Mouse (Mus musculus) erythroblast, embryonic 14.5 days (primary cell): ENCODE results near the gene Rcan1. TPM values are rescaled to one million over a fixed set of nuclear protein-coding genes. Genes with fewer than 3 reads are reported as not detected.
A peak's percentile ranks its signal among the peaks of the same experiment; 100 is the strongest.

Source experiments
- H3K27me3 ChIP-seq: 2 replicates; pipeline ENCODE4 v1.6.1; 2012; ENCODE audit warnings: inconsistent platforms; ENCODE audit not compliant: control insufficient read depth
- H3K36me3 ChIP-seq: 2 replicates; pipeline ENCODE4 v1.6.1; 2012; ENCODE audit warnings: mild to moderate bottlenecking, inconsistent platforms; ENCODE audit not compliant: control insufficient read depth
- H3K4me1 ChIP-seq: 2 replicates; pipeline ENCODE4 v1.6.1; 2012; ENCODE audit warnings: inconsistent platforms; ENCODE audit not compliant: control insufficient read depth
- H3K4me3 ChIP-seq: replicated peaks from 2 replicates; pipeline ENCODE3; 2012; ENCODE audit warnings: moderate library complexity, mild to moderate bottlenecking, inconsistent platforms
- H3K9me3 ChIP-seq: 2 replicates; pipeline ENCODE4 v1.6.1; 2012; ENCODE audit warnings: low read length, inconsistent platforms, mixed read lengths; ENCODE audit not compliant: control insufficient read depth
- GATA1 ChIP-seq: IDR thresholded peaks from 2 replicates; pipeline ENCODE4 v1.6.1; 2012; ENCODE audit warnings: low read length, inconsistent platforms, mixed read lengths
- TAL1 ChIP-seq: IDR thresholded peaks from 3 replicates; pipeline ENCODE4 v1.6.1; 2012; ENCODE audit warnings: low read length, inconsistent platforms, mixed read lengths
- polyA plus RNA-seq: library from polyadenylated mRNA; stranded (reverse); fragments of >175 nt; gene quantifications from 2 replicates; pipeline ENCODE4 v1.2.3, GENCODE M21; 2012

Rcan1 gene
- polyA plus RNA-seq, 1 experiment: 1.7 TPM

DNA sequence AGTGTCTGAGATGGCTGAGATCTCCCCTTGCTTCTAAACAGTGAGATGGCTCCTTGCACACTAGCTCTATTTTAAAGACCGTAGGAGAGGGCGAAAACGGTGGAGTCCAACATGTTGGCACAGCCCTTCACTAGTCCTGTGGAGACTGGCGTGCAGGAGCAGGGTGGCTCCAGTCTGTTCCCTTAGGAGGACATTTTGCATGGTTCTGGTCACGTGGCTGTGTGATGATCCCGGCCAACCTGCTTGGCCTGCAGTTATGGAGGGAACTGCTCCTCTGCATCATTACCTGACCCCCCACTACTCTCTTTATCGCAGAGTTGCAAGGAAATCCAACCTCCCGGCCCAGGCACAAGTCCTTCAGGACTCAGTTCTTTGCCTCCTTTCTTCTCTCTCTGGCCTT lies 29.9 kb upstream of the Rcan1 start:
- Histone ChIP-seq H3K36me3 (no peaks in the 10 kb centered on the region), H3K4me3 (no peak overlapping the region), H3K4me1 (peaks cover 5% of the 10 kb centered on the region), H3K9me3 (peaks cover 9% of the 10 kb centered on the region; the same call in 1 of the 2 replicates), H3K27me3 (peaks cover 76% of the 10 kb centered on the region)
- TF ChIP-seq GATA1 (no peak), TAL1 (no peak)

DNA sequence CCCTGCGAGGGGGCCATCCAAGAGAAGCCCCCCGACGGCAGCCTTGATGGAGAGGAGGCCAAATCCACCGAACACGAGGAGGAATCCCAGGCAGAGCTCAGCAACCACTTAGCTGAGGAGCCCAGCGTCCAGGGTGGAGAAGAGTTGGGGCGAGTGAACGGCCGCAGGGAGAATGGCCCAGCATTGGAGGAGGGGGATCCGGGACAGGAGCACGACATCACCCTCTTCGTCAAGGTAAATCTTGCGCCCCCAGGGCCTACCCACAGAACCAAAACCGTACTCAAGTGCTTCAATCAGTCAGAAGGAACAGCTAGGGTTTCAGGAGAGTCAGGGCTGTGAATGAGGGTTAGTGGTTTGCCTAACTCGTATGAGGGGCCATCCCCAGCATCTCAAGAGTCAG lies 28.7 kb upstream of the Rcan1 start:
- no peak overlapping the region for H3K4me3 ChIP-seq
- H3K4me1 ChIP-seq: peaks cover 10% of the 10 kb centered on the region
- H3K27me3 ChIP-seq: peaks cover 70% of the 10 kb centered on the region
- no peaks in the 10 kb centered on the region for H3K36me3 ChIP-seq
- peaks cover 9% of the 10 kb centered on the region; the same call in 1 of the 2 replicates for H3K9me3 ChIP-seq
- TF ChIP-seq TAL1 (no peak), GATA1 (no peak)

DNA sequence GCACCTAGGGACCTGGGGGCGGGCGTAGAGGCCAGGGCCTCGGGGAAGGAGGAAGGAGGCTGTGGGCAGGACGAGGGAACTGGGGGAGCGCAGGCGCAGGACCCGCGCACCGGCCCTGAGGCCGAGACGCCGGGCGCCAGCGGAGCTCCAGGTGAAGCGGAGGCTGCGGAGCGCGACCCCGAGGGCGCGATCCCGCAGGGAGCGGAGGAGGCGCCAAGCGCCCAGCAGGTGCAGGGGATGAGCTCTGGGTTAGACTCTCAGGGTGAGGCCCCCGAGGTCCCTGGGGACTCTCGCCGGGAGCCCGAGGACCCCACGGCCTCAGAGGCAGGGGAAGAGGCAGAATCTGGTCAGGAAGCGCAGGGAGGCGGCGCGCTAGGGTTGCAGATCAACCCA lies 27.9 kb upstream of the Rcan1 start:
- peaks cover 9% of the 10 kb centered on the region; the same call in 1 of the 2 replicates for H3K9me3 ChIP-seq
- peaks cover 18% of the 10 kb centered on the region for H3K4me1 ChIP-seq
- no peaks in the 10 kb centered on the region for H3K36me3 ChIP-seq
- TF ChIP-seq GATA1: no peak
- TF ChIP-seq TAL1: no peak
- peaks cover 66% of the 10 kb centered on the region for H3K27me3 ChIP-seq
- H3K4me3 ChIP-seq: peak overlapping the region; percentile 29

DNA sequence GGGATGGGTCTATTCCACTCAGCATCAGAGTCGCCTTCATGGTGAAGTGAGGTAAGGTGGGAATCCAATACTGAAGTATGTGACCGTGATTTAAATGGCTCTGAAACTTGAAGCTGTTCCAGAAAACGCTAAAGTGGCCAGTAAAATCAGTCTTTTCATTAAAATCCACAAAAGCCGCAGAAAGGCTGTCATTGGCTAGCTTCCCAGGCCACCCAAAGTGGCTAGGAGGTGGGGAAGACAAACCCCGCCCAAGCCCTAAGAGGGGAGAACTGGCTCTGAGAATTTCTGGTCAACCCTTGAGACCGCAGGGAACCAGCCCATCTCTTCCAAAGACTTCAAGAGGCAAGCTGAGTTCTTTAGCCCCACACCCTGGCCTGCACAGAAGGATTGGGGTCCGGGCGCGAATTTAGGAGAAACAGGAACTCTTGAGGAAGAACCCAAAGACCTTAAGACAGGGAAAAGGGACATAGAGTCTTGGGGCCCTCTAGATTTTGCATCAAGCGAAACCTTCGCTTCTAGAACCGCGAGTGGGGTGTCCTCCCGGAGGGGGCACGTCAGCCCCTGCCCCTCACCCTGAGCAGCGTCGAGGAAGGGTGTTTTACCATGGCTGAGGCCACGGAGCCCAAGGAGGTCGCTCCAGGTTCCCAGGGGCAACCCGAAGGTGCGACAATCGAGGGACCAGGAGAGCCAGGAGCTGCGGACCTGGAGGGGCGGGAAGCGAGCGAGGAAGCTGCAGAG lies 27.4 kb upstream of the Rcan1 start:
- Histone ChIP-seq H3K27me3 (peaks cover 63% of the 10 kb centered on the region), H3K4me3 (no peak overlapping the region)
- TF ChIP-seq TAL1 (no peak), GATA1 (no peak)

DNA sequence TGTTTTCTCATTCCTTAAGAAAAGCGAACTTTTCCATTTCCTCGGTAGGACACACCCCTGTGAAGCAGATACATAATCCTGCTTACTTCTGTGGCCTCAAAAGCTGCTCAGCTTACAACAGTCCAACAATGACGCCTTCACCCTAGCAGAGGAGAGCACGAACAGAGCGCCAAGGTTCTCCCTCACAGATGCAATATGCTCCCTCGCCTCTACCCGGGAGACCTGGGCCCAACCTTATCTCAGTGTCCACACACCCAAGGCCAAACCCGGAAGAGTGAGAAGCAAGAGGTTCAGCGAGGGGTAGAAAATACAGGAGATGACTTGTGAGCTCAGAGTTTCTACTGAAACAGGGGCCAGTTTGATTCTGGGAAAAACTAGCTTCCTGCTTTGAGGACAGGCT lies 18.7 kb upstream of the Rcan1 start:
- H3K36me3 ChIP-seq: no peaks in the 10 kb centered on the region
- H3K27me3 ChIP-seq: peaks cover 1% of the 10 kb centered on the region
- H3K4me1 ChIP-seq: peaks cover 70% of the 10 kb centered on the region
- no peaks in the 10 kb centered on the region for H3K9me3 ChIP-seq
- peak overlapping the region; percentile 25 for H3K4me3 ChIP-seq
- no peak for TF ChIP-seq TAL1
- TF ChIP-seq GATA1: no peak

More for the DNA sequence above, 27.4 kb upstream of the Rcan1 start:
- H3K36me3 ChIP-seq: no peaks in the 10 kb centered on the region
- peaks cover 23% of the 10 kb centered on the region for H3K4me1 ChIP-seq
- peaks cover 9% of the 10 kb centered on the region; the same call in 1 of the 2 replicates for H3K9me3 ChIP-seq

DNA sequence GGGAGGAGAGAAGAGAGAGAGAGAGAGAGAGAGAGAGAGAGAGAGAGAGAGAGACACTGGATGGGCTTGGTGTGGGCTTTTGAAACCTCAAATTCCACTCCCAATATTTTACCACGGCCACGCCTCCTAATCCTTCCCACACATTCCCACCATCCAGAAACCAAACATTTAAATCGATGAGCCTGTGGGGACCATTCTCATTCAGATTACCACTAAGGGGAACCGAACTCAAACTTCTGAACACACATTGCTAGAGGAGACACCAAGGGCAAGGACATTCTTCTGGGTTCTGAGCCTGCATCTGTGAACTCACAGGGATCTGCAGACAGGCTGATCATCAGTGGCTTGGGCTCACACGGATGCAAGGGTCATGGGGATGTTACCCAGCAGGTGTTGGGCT lies 17.8 kb upstream of the Rcan1 start:
- Histone ChIP-seq H3K4me1 (peaks cover 61% of the 10 kb centered on the region), H3K36me3 (no peaks in the 10 kb centered on the region), H3K27me3 (peaks cover 10% of the 10 kb centered on the region), H3K9me3 (no peaks in the 10 kb centered on the region), H3K4me3 (no peak overlapping the region)
- TF ChIP-seq TAL1 (no peak), GATA1 (no peak)

DNA sequence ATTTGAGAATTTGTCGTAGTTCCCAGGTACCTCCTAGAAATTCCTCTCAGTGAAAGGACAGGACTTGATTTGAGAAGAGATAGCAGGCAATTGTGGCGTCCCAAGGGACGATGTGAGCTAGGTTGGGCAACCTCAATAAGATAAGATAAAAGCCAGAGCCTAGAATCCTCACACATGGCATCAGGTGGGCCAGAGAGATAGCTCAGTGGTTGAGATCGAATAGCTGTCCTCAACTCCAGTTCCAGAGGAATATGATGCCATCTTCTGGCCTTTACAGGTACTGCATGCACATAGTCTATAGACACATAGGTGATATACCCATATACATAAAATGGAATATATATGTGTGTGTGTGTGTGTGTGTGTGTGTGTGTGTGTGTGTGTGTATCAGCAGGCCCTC lies 16.8 kb upstream of the Rcan1 start:
- Histone ChIP-seq H3K4me1 (peaks cover 54% of the 10 kb centered on the region), H3K9me3 (no peaks in the 10 kb centered on the region), H3K4me3 (no peak overlapping the region), H3K27me3 (peaks cover 17% of the 10 kb centered on the region), H3K36me3 (no peaks in the 10 kb centered on the region)
- TF ChIP-seq GATA1 (no peak; the same call in 1 of the 2 replicates), TAL1 (peak; percentile 33; the same call in 1 of the 3 replicates)

DNA sequence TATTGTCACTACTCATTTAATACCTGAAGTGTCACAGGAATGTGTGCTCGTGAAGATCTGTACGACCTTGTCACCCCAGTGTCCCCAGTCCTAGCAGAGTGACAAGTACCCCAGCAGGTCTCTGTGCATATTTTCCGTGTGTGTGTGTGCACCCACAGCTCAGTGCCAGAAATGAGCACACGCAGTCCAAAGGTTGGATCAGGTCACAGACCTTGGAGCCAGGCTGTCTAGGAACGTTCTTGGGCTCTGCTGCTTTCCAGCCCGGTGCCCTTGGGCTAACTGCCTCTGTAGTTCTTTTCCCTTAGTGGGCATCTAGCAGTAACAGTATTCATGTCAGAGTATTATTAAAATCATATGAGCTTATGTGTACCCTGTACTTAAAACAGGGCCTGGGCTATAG lies 16.4 kb upstream of the Rcan1 start:
- TF ChIP-seq TAL1 (no peak), GATA1 (no peak)
- Histone ChIP-seq H3K9me3 (no peaks in the 10 kb centered on the region), H3K36me3 (no peaks in the 10 kb centered on the region), H3K4me3 (no peak overlapping the region), H3K27me3 (peaks cover 21% of the 10 kb centered on the region), H3K4me1 (peaks cover 51% of the 10 kb centered on the region)

DNA sequence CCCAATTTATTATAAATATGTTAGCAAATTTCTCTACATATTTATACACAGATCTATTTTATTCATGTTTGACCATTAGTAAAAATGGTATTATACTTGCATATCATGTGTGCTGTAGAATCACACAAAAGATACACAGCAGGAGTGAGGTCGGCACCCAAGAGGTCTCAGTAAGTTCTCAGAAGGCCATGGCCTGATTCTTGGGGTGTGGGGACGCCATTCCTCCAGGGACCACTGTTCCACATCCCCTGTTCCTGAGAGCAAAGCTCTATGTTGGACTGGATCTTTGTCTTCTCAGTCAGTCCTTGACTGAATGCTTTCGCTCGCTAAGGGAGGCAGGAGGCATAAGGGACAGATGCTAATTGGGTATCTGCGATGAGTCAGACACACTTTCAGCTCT lies 14.8 kb upstream of the Rcan1 start, which contains the start of gene Clic6:
Clic6 (plus strand) TSS at position 301 of the 400 bp plus-strand sequence.
- no peak within 1 kb of the TSS for H3K4me3 ChIP-seq
- H3K36me3 ChIP-seq: no peaks in the 10 kb centered on the region
- peaks cover 31% of the 10 kb centered on the region for H3K27me3 ChIP-seq
- no peaks in the 10 kb centered on the region for H3K9me3 ChIP-seq
- TF ChIP-seq TAL1 (no peak), GATA1 (no peak)
- peaks cover 38% of the 10 kb centered on the region for H3K4me1 ChIP-seq
